Mouse (Mus musculus) T-cell, adult 2 months (primary cell): ENCODE results near the gene Uqcrq.

Experiments used
- DNase-seq: peaks from one replicate; pipeline ENCODE4 v3.0.0; 2022; ENCODE audit warnings: low spot score

Gene Uqcrq

DNA sequence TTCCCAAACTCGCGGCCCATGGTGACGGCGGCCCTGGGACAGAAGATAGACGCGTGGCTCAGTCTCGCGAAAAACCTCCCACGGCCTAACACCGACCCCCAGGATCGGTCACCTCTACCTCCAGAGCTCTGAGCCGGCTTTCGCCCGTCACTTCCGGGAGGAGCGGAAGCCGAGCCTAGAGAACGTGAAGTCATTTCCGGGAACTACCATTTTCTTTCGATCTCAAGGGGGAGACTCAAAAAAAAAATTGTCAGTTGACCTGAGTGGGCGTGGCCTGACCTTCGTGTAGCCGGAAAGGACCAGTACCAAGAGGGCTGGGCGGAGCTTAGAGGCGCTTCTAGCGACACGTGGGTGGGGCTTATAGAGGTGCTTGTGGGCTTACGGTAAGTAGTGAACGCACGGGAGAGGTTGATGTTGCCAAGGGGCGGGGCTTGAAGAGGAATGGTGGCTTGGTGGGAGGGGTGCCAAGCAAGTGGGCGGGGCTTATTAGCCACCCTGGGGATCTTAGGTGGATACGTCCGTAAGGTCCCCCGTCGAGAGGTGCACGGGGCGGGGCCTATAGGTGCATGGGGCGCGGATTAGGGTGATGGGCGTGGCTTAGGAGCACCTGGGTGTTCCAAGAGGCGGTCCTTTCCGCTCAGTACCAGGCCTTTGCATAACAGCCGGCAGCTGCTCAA, at the start of gene Uqcrq, which contains the start of gene Gdf9:
Gene Uqcrq (minus strand): TSS at position 162 of the 677 bp plus-strand sequence.
Gene Gdf9 (plus strand): TSS at position 354 of the 677 bp plus-strand sequence.
- peak; percentile 99 for DNase-seq

DNA sequence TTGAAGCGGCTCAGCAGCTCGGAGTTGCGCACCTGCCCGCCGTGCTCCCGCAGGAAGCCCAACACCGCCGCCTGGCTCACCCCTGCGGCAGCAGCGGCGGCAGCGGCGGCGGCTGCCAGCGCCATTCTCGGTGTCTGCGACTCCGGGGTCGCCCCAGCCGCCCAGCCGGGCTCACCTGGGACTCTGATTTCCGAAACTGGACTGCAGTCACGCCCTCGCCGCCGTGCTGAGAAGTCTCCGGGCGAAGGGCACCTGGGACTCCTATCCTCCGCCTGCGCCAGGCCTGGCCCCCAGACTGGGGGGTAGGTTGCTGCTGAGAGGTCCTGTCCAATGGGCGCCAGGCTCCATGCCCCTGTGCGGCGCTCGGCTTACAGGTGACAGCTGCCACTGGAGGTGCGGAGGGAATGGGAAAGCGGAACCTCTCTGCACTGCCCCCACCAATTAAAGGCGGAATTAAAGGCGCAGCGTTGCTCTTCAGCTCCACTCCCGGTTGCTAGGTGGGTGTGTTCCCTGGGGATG, 49.2 kb upstream of the Uqcrq start, which contains the start of the genes Gm9945 and Sowaha:
Gene Gm9945 (plus strand): TSS at position 384 of the 519 bp plus-strand sequence.
Gene Sowaha (minus strand): TSS at position 492 of the 519 bp plus-strand sequence.
- no peak for DNase-seq

- no peak for DNase-seq
Observed at GRCm38 (mm10) chr11:53479171-53479782, 48.6 kb upstream of the Uqcrq start.

DNA sequence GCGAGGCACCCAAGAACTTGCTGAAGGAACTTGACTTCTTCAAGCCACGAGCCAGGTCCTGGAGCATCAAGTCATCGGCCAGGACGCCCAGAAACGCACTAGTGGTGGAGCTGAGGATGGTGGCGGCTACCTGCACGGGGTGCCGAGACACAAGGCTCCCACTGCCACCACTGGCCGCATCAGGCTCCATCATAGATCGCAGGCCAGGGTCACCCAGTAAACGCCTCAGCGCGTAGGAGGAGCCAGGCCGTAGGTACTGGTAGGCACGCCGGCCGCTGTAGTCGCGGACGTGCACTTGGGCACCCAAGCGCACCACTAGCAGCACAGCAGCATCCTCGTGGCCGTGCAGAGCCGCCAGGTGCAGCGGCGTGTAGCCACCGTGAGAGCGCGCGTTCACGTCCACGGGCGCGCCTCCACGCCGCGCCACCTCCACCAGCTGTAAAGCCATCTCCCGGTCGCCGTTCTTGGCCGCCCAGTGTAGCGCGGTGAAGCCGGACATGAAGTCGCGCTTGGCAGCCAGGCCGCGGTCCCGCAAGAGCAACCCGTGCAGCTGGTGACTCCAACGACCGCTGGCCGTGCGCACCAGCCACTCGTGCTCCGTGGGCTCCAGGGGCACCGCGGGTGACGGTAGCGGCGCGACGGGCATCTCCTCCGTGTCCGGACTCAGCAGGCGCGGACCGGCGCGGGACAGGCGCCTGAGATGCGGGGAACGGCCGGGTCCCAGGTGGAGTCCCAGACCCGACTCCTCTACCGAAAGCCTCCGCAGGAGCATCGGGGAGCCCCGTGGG, 47.9 kb upstream of the Uqcrq start:
- no peak for DNase-seq

DNA sequence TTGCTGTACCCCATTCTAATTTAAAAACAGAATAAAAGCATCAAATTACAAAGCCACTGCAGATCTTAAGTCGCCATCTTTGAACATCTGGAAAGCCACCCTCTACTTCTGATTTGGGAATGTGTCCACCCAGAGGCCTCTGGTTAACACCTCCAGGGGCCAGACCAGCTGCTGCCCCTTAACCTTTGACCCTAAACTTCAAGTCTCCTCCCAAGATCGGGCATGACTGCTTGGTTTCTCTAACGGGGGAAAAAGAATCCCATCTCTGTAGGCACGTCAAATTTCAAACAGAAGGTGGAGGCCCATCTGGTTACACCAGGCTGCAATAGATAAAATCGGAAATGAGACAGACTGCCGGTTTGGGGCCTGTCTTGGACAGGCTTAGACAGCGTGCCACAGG, 47.2 kb upstream of the Uqcrq start:
- no peak for DNase-seq

DNA sequence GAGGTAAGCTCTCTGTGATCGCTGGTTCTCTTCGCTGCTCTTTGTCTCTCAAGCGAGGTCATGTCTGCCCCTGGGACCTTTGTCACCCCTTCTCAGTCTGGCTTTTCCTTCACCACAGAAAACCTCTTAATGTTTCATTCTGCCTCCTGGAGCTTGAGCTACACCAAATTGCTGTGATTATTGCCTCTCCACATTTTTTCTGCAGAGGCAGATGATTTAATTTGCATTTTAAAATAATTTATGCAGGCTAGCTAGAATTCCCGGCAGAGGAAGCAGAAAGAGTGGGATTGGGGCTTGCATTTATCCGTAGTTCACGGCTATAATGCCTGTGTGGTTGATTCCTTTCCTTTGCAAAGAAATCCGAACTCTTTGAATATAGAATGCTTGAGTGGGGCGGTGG, 45.0 kb upstream of the Uqcrq start:
- no peak for DNase-seq

DNA sequence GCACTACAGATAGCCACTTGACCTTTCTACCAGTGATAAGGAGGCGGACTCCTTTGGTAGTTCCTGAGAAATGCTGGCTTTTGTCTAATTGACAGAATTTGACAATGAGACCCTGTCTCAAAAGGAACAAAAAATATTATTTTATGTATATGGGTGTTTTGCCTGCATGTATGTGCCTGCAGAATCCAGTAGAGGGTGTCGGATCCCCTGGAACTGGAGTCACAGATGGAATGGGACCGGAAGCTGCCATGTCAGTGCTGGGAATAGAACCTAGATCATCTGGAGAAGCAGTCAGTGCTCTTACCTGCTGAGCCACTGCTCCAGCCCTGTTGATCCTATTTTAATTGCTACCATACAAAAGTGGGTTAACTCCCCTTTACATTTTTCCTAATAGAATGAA, 42.1 kb upstream of the Uqcrq start:
- no peak for DNase-seq

GRCm38 (mm10) chr11:53469968-53470695, 39.5 kb upstream of the Uqcrq start, which contains the start of gene Gm9837:
Gene Gm9837 (minus strand): TSS chr11:53470479.
- peak; percentile 80 for DNase-seq

DNA sequence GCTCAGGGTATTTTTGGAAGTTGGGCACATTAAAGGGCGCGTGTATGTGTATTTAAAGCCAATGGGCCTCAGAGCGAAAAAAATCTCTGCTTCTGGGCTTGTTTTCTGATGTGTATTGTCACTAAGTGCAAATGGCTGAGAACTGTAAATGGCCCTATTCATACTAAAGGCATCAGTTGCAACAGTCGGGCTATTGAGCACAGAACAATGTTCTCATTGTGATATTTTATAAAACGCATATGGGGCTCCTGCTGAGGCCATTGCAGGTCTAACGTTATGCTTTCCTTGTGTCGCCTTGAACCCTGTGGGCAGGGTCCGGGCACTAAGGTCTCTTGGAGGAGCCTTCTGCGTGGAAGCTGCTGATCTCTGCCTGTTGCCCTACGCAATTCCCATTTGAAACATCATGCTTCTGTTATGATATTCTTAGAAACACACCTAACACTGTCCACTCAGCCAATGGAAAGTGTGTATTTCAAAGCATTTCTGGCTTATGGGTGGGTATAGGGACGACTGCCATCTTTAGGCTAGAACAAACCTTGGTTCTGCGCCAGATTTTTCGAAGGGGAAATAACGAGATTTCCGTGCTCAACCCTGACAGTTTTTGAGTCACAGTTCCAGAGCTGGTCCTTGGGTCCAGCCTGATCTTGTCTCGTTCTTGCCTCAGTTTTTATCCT, 38.8 kb upstream of the Uqcrq start:
- DNase-seq, result no peak

- no peak for DNase-seq
Observed at GRCm38 (mm10) chr11:53466231-53466971, 35.8 kb upstream of the Uqcrq start.

DNA sequence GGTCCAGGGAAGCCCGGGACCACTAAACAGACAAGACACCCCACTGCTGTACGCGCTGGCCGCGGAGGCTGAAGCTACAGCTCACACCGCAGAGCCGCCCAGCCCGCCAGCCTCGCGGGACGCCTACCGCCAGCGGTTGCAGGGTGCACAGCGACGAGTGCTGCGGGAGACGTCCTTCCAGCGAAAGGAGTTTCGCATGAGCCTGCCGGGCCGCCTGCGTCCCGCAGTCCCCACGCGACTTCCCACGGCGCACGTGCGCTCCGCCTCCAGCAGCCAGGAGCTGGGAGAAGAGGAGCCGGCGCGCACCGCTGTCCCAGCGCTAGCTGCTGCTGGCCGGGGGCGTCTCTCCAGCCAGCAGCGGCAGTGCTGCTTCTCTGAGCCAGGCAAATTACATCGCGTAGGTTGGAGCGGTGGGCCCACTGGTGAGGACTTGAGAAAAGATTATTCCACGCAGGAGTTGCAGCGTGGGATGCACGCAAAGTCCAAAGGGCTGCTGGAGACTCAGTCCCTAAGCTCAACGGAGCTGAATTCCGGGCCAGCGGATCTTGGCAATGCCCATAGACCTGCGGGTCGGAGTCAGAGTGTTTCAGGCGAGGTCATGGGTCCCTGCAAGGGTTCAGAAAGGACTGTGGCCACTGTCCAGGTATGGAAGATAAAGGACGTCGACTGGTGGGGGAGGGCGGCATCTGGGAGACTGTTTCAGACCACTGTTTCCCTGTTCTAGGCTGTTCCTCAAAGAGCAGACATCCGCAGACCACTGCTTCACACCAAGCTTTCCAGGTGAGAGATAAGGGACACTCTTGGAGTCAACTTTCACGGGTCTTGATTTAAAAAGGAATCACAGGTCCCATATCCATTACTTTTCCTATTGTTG, 33.2 kb upstream of the Uqcrq start:
- no peak for DNase-seq

DNA sequence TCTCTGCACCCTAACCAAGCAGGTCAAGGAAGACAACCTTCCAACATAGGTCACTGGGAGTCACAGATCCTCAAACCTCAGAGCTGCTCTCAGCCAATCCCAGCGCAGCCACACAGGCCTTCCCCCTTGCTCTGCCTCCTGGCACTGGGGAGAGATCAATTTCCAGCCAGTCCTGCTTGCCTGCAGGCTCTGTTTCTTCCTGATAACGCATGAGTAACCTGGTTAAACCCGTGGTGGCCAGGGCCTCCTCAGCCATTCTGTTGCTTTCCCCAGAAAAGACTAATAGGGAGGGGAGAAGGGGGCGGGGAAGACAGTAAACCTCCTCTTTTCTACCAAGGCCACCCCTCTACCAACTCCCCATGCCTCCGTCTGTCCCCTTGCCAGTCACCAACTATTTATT, 31.1 kb upstream of the Uqcrq start:
- no peak for DNase-seq

DNA sequence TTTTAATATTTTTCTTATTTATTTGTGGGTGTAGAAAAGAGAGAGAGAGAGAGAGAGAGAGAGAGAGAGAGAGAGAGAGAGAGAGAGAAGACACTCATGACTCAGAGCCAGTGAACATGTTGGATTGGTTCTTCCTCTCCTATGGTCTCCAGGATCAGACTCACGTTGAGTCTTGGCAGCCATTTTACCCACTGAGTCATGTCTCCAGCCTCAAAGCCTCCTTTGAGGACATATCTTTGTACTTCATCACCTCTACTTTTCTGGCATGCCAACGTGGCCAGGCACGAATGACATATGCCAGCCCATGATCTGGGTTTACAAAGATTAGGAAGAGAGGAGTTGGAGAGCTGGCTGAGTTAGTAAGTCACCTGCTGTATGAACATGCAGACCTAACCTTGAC, 29.6 kb upstream of the Uqcrq start:
- no peak for DNase-seq

DNA sequence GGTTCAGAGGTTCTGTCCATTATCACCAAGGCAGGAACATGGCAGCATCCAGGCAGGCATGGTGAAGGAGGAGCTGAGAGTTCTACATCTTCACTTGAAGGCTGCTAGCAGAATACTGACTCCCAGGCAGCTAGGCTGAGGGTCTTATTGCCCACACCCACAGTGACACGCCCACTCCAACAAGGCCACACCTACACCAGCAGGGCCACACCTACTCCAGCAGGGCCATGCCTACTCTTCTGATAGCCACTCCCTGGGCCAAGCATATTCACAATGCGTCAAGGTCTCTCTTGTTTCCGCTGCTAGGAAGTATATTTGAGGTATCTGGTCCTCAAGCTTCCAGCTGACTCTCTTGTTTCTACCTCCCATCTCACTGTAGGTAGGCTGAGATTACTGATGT, 28.4 kb upstream of the Uqcrq start:
- no peak for DNase-seq

GRCm38 (mm10) chr11:53457372-53457954, 26.8 kb upstream of the Uqcrq start:
- no peak for DNase-seq

- DNase-seq, result no peak
Observed at GRCm38 (mm10) chr11:53456474-53457371, 26.1 kb upstream of the Uqcrq start, which contains the start of the genes Gm10447 and Shroom1. Gene Gm10447 (minus strand): TSS chr11:53457110. Gene Shroom1 (plus strand): TSS chr11:53457205.

- no peak for DNase-seq
Observed at GRCm38 (mm10) chr11:53453031-53453430, 22.4 kb upstream of the Uqcrq start.

DNA sequence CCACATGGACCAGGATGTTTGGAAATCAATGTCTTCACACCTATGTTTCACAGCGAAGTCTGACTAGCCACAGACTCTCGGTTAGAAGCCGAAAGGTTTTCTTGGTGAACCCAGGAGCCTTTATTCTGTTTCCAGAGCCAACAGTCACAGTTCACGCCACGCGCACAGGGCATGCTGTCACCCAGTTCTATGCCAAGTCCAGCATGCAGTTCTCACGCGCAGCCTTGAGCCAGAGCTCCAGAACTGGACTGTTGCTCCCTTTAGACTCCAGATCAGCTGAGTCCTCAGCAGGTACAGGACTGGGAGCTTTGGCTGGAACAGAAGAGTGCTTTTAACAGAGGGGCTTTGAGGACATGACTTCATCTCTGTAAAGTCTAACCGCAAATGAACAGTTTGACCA, 21.8 kb upstream of the Uqcrq start:
- DNase-seq, result no peak
